Mouse (Mus musculus) MEL (cell line): ENCODE results near the gene Itpr2. TPM values are rescaled to one million over a fixed set of nuclear protein-coding genes. Genes with fewer than 3 reads are reported as not detected.

Source experiments
- DNase-seq: peaks from one replicate; pipeline ENCODE4 v3.0.0; 2011; ENCODE audit warnings: low read depth, low spot score
- H3K27ac ChIP-seq: 2 replicates; pipeline ENCODE4 v1.5.1; 2012; ENCODE audit warnings: low read depth, mild to moderate bottlenecking, control low read depth, low read length, moderate library complexity; ENCODE audit not compliant: control insufficient read depth
- H3K27me3 ChIP-seq, 2 experiments: fragments of 150-350 bp in 1 of 2; sonication (generic) in 1 of 2; 2 replicates each; pipeline ENCODE4 v1.6.1; 2012; ENCODE audit warnings: low read length in 2 of 2, mild to moderate bottlenecking in 2 of 2, improper control_type of control experiment in 1 of 2, moderate library complexity in 1 of 2; ENCODE audit not compliant: insufficient read depth in 2 of 2, control insufficient read depth in 1 of 2
- H3K36me3 ChIP-seq, 2 experiments: 2 replicates each; pipeline ENCODE4 v1.6.1; 2012 to 2014; ENCODE audit warnings: low read length in 2 of 2, improper control_type of control experiment in 1 of 2, inconsistent platforms in 1 of 2, mild to moderate bottlenecking in 1 of 2; ENCODE audit not compliant: insufficient read depth in 2 of 2, control insufficient read depth in 1 of 2
- H3K4me1 ChIP-seq, 2 experiments: fragments of 150-350 bp in 1 of 2; sonication (generic) in 1 of 2; 2 replicates each; pipeline ENCODE4 v1.6.1; 2012; ENCODE audit warnings: low read length in 2 of 2, improper control_type of control experiment in 1 of 2, mild to moderate bottlenecking in 1 of 2; ENCODE audit not compliant: insufficient read depth in 2 of 2, control insufficient read depth in 1 of 2
- H3K4me3 ChIP-seq, 2 experiments: fragments of 150-350 bp in 1 of 2; sonication (generic) in 1 of 2; 2 replicates each; pipeline ENCODE4 v1.5.1; 2012; ENCODE audit warnings: low read depth in 2 of 2, low read length in 2 of 2, mild to moderate bottlenecking in 2 of 2, moderate library complexity in 2 of 2, control low read depth in 1 of 2, improper control_type of control experiment in 1 of 2; ENCODE audit not compliant: control insufficient read depth in 1 of 2, insufficient read depth in 1 of 2
- H3K79me2 ChIP-seq: 2 replicates; pipeline ENCODE4 v1.6.1; 2012; ENCODE audit warnings: mild to moderate bottlenecking, low read length, moderate library complexity; ENCODE audit not compliant: control insufficient read depth, poor library complexity, insufficient read depth
- H3K9ac ChIP-seq: 2 replicates; pipeline ENCODE4 v1.6.1; 2012; ENCODE audit warnings: low read depth, mild to moderate bottlenecking, control low read depth, low read length, moderate library complexity; ENCODE audit not compliant: control insufficient read depth, poor library complexity, severe bottlenecking
- H3K9me3 ChIP-seq: fragments of 150-350 bp; sonication (generic); replicated peaks from 2 replicates; pipeline ENCODE4 v1.6.1; 2012; ENCODE audit warnings: mild to moderate bottlenecking, low read length, improper control_type of control experiment, moderate library complexity; ENCODE audit not compliant: insufficient read depth
- CHD2 ChIP-seq: IDR thresholded peaks from 2 replicates; pipeline ENCODE4 v1.6.1; 2011; ENCODE audit warnings: low read length, improper control_type of control experiment
- CTCF ChIP-seq, 3 experiments: IDR thresholded peaks in 2 of 3; conservative IDR thresholded peaks in 1 of 3; 2 replicates each; pipeline ENCODE4 v1.5.1; 2011 to 2012; ENCODE audit warnings: low read length in 3 of 3, low read depth in 2 of 3, mild to moderate bottlenecking in 2 of 3, improper control_type of control experiment in 1 of 3, inconsistent platforms in 1 of 3, mixed read lengths in 1 of 3, moderate library complexity in 1 of 3; ENCODE audit not compliant: control insufficient read depth in 1 of 3, insufficient read depth in 1 of 3, poor library complexity in 1 of 3, severe bottlenecking in 1 of 3
- E2F4 ChIP-seq: IDR thresholded peaks from 2 replicates; pipeline ENCODE4 v1.6.1; 2011; ENCODE audit warnings: low read depth, low read length, improper control_type of control experiment, borderline replicate concordance
- EP300 ChIP-seq, 2 experiments: IDR thresholded peaks; 2 replicates each; pipeline ENCODE4 v1.6.1; 2011; ENCODE audit warnings: improper control_type of control experiment in 2 of 2, low read length in 2 of 2, low read depth in 1 of 2, mild to moderate bottlenecking in 1 of 2
- ETS1 ChIP-seq: IDR thresholded peaks from 2 replicates; pipeline ENCODE4 v1.6.1; 2012; ENCODE audit warnings: low read depth, mild to moderate bottlenecking, inconsistent platforms, low read length, improper control_type of control experiment, moderate library complexity
- HCFC1 ChIP-seq: IDR thresholded peaks from 2 replicates; pipeline ENCODE4 v1.6.1; 2012; ENCODE audit warnings: low read depth, mild to moderate bottlenecking, inconsistent platforms, low read length, improper control_type of control experiment, moderate library complexity
- JUND ChIP-seq: IDR thresholded peaks from 2 replicates; pipeline ENCODE4 v1.6.1; 2011; ENCODE audit warnings: low read depth, mild to moderate bottlenecking, improper control_type of control experiment, low read length
- KAT2A ChIP-seq: conservative IDR thresholded peaks from 2 replicates; pipeline ENCODE4 v1.6.1; 2012; ENCODE audit warnings: low read depth, low read length, improper control_type of control experiment, inconsistent platforms
- MAFK ChIP-seq: IDR thresholded peaks from 2 replicates; pipeline ENCODE4 v1.6.1; 2011; ENCODE audit warnings: low read depth, mild to moderate bottlenecking, low read length, improper control_type of control experiment, borderline replicate concordance
- MAX ChIP-seq: IDR thresholded peaks from 2 replicates; pipeline ENCODE4 v1.6.1; 2011; ENCODE audit warnings: low read length, improper control_type of control experiment
- MAZ ChIP-seq: IDR thresholded peaks from 2 replicates; pipeline ENCODE4 v1.6.1; 2012; ENCODE audit warnings: low read depth, mild to moderate bottlenecking, inconsistent platforms, low read length, improper control_type of control experiment
- POLR2A ChIP-seq, 2 experiments: IDR thresholded peaks; 2 replicates each; pipeline ENCODE4 v1.6.1; 2011 to 2012; ENCODE audit warnings: low read length in 2 of 2, mild to moderate bottlenecking in 2 of 2, control low read depth in 1 of 2, improper control_type of control experiment in 1 of 2, low read depth in 1 of 2, moderate library complexity in 1 of 2; ENCODE audit not compliant: control insufficient read depth in 1 of 2, insufficient read depth in 1 of 2, poor library complexity in 1 of 2
- RAD21 ChIP-seq: IDR thresholded peaks from 2 replicates; pipeline ENCODE4 v1.6.1; 2011; ENCODE audit warnings: mild to moderate bottlenecking, low read depth, low read length, improper control_type of control experiment
- RCOR1 ChIP-seq: IDR thresholded peaks from 2 replicates; pipeline ENCODE4 v1.6.1; 2012; ENCODE audit warnings: low read depth, mild to moderate bottlenecking, inconsistent platforms, low read length, improper control_type of control experiment
- SMC3 ChIP-seq: IDR thresholded peaks from 2 replicates; pipeline ENCODE4 v1.6.1; 2011; ENCODE audit warnings: low read depth, low read length, improper control_type of control experiment
- TAL1 ChIP-seq: IDR thresholded peaks from 2 replicates; pipeline ENCODE4 v1.6.1; 2012; ENCODE audit warnings: mild to moderate bottlenecking, inconsistent platforms, low read length, moderate library complexity, mixed read lengths
- UBTF ChIP-seq: IDR thresholded peaks from 2 replicates; pipeline ENCODE4 v1.6.1; 2012; ENCODE audit warnings: low read depth, mild to moderate bottlenecking, inconsistent platforms, low read length, improper control_type of control experiment, moderate library complexity, borderline replicate concordance; ENCODE audit not compliant: insufficient read depth
- USF1 ChIP-seq: IDR thresholded peaks from 2 replicates; pipeline ENCODE4 v1.6.1; 2014; ENCODE audit warnings: low read depth, mild to moderate bottlenecking, inconsistent platforms, low read length, improper control_type of control experiment, moderate library complexity
- ZMIZ1 ChIP-seq: IDR thresholded peaks from 2 replicates; pipeline ENCODE4 v1.6.1; 2012; ENCODE audit warnings: low read depth, mild to moderate bottlenecking, inconsistent platforms, low read length, improper control_type of control experiment, moderate library complexity
- ZNF384 ChIP-seq: IDR thresholded peaks from 2 replicates; pipeline ENCODE4 v1.6.1; 2012; ENCODE audit warnings: low read depth, mild to moderate bottlenecking, inconsistent platforms, low read length, improper control_type of control experiment
- polyA plus RNA-seq, 2 experiments: library from polyadenylated mRNA; stranded (reverse) in 1 of 2; unstranded in 1 of 2; fragments of >175 nt in 1 of 2; fragments of >200 nt in 1 of 2; gene quantifications; 2 replicates each; pipeline versions ENCODE4 v1.2.1 to v1.2.4; 2012; ENCODE audit warnings: low replicate concordance in 2 of 2, low read depth in 1 of 2; ENCODE audit not compliant: insufficient read length in 2 of 2, insufficient read depth in 1 of 2, missing spikeins in 1 of 2
- total RNA-seq: library from RNA; depleted of rRNA; stranded (reverse); fragments of 300-350 nt; gene quantifications from 2 replicates; pipeline ENCODE4 v1.2.3, GENCODE M21; 2012

Gene Itpr2
- total and polyA plus RNA-seq, 3 experiments, result 1.5 to 3.0 TPM; not detected in 1

DNA sequence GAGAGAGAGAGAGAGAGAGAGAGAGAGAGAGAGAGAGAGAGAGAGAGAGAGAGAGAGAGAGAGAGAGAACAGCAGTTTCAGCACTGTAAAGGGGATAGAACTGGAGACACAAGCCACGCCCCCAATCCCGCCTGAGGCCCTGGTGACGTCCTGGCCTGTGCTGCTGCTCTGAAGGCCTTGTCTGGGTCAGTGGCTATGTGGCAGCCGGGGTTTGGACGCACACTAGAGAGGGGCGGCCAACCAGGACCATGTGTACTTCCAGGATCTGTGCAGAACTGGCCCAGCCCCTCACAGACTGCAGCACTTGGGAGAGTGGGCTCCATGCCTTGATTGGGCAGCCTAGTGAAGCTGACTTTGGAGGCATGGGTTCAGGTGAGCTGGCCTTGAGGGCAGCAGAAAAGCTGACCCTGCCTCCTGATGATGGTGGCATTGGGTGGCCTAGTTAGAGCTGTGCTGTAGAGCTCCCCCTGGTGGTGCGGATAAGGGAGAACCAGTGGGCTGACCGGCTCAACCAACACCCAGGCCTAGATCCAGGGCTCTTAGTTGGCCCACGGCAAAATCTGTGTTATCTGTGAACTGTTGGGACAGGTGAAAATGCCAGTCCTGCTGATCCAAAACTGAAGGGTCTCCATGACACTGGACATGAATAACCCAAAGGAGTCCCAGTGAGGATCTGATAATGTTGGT is 72.2 kb downstream of the Itpr2 start:
- TF ChIP-seq HCFC1 (no peak), RAD21 (peak; percentile 9), SMC3 (peak; percentile 45), MAFK (no peak), CTCF (IDR thresholded peaks at IDR 0.05 in 2 of 3, conservative IDR thresholded peaks at IDR 0.05 in 1 of 3; ENCODE audit: control insufficient read depth in 1 of 3, insufficient read depth in 1 of 3, low read depth in 2 of 3, low read length in 3 of 3, poor library complexity in 1 of 3, severe bottlenecking in 1 of 3) (peak; percentile 73 to 90 (median 82))
- H3K4me3 ChIP-seq, result no peak overlapping the region
- peaks cover 2 to 18% of the 10 kb centered on the region in 2 experiments; a peak in 2 of 4 replicates for H3K4me1 ChIP-seq
- no peaks in the 10 kb centered on the region for H3K9me3 ChIP-seq
- DNase-seq, result peak; percentile 73
- H3K36me3 ChIP-seq, result peaks cover 0 to 2% of the 10 kb centered on the region in 2 experiments; a peak in 2 of 4 replicates
- H3K27ac ChIP-seq, result no peak overlapping the region
- no peak overlapping the region for H3K9ac ChIP-seq
- H3K27me3 ChIP-seq, result no peaks in the 10 kb centered on the region
- no peaks in the 10 kb centered on the region for H3K79me2 ChIP-seq

DNA sequence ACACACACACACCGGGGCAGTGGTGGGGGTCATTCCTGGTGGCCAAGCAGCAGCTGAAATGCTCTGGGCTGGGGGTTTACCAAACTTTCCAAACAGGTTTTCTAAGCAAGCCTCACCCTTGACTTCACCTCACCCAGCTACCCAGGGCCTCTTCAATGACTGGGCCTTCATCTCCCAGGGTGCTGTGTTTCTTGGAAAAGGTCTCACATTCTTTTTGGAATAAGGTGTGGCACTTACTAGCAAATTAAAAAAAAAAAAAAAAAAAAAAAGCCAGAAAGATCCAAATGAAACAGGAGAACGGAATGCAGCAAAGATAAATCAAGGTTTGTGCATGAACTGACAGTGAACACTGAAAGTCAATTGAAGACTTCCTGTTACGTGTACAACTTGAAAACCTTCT is 77.2 kb downstream of the Itpr2 start:
- H3K4me3 ChIP-seq, result no peak overlapping the region
- no peaks in the 10 kb centered on the region for H3K9me3 ChIP-seq
- no peak overlapping the region for H3K27ac ChIP-seq
- peaks cover 0 to 5% of the 10 kb centered on the region in 2 experiments; a peak in 1 of 4 replicates for H3K4me1 ChIP-seq
- no peaks in the 10 kb centered on the region for H3K27me3 ChIP-seq
- DNase-seq, result no peak
- H3K36me3 ChIP-seq, result no peaks in the 10 kb centered on the region; a peak in 1 of 4 replicates
- no peaks in the 10 kb centered on the region for H3K79me2 ChIP-seq
- H3K9ac ChIP-seq, result no peak overlapping the region
- no peak for TF ChIP-seq USF1
- TF ChIP-seq HCFC1, result no peak
- TF ChIP-seq EP300 (IDR thresholded peaks at IDR 0.05; ENCODE audit: low read depth in 1 of 2, low read length in 2 of 2), result no peak
- TF ChIP-seq CHD2, result no peak

DNA sequence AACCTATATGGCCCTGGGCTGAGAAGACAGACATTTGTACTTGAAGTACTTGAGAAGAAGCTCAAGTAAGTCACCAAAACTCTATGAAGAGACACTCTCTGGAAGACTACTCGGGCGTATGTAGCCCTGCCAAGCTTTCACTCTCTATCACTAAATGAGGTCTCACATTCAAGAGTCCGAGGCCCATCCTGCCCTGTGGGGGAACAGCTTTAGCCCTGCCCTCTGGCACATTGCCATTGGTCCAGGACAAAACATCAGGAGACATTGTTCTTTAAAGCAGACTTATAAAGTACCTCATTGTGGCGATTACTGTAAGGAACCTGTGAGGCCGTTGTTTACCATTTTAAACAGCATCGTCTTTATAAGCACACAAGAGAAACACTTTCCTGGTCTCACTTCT is 77.7 kb downstream of the Itpr2 start:
- no peaks in the 10 kb centered on the region for H3K9me3 ChIP-seq

More for the DNA sequence above, 77.7 kb downstream of the Itpr2 start:
- H3K4me3 ChIP-seq, result no peak overlapping the region
- no peaks in the 10 kb centered on the region for H3K79me2 ChIP-seq
- H3K36me3 ChIP-seq, result no peaks in the 10 kb centered on the region; a peak in 1 of 4 replicates
- DNase-seq, result no peak
- peaks cover 0 to 4% of the 10 kb centered on the region in 2 experiments; a peak in 1 of 4 replicates for H3K4me1 ChIP-seq
- H3K27ac ChIP-seq, result no peak overlapping the region
- no peaks in the 10 kb centered on the region for H3K27me3 ChIP-seq
- H3K9ac ChIP-seq, result no peak overlapping the region
- TF ChIP-seq ETS1 (no peak), RCOR1 (no peak), MAZ (no peak), ZNF384 (no peak), JUND (no peak), CHD2 (no peak), KAT2A (no peak), TAL1 (no peak), POLR2A (IDR thresholded peaks at IDR 0.05; ENCODE audit: control insufficient read depth in 1 of 2, insufficient read depth in 1 of 2, low read depth in 1 of 2, low read length in 2 of 2, poor library complexity in 1 of 2) (no peak), ZMIZ1 (no peak), E2F4 (no peak), UBTF (no peak), MAX (no peak)
